Mouse (Mus musculus) erythroblast, embryonic 14.5 days (primary cell): ENCODE data around the gene Sftpd.

Experiments used
- GATA1 ChIP-seq: IDR thresholded peaks from 2 replicates; pipeline ENCODE4 v1.6.1; 2012; ENCODE audit warnings: low read length, inconsistent platforms, mixed read lengths
- TAL1 ChIP-seq: IDR thresholded peaks from 3 replicates; pipeline ENCODE4 v1.6.1; 2012; ENCODE audit warnings: low read length, inconsistent platforms, mixed read lengths

DNA sequence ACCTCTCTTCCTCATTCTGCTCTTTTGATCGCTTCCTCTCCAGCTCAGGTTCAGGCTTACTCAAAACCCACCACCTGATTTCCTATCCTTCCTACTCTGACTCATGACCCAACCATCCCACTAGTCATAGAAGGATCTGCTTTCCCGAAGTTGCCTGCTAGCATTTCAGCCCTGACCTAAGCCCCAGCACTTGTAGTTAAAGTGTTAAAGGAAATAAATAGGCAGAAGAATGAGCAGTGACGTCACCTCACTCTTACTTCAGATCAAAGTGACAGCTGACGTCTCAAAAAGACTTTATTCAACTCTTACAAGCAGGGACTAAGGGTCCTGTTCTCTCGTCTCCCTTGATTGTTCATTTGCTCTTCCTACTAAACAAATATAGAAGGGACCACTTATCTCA lies 17.7 kb downstream of the Sftpd start:
- no peak for TF ChIP-seq TAL1
- no peak for TF ChIP-seq GATA1
